Mouse (Mus musculus) embryonic facial prominence, embryonic 12.5 days (tissue): ENCODE results near the gene Ift74. TPM values are rescaled to one million over a fixed set of nuclear protein-coding genes. Genes with fewer than 3 reads are reported as not detected.
"Not testable (repeated sequence)": the region's sequence is repeated elsewhere in the genome, so short reads cannot be mapped to it uniquely, and the experiment has no call there.

ENCODE experiments used
- ATAC-seq: fragments of 200-750 bp; cut with Nextera tagmentation; 2 replicates; pipeline ENCODE4 v1.8.0; 2017; ENCODE audit not compliant: insufficient number of reproducible peaks, insufficient read depth, low FRiP score, low TSS enrichment
- H3K27ac ChIP-seq: fragments of 300-500 bp; sonication (generic); 2 replicates; pipeline ENCODE4 v1.5.1; 2016; ENCODE audit warnings: mild to moderate bottlenecking
- H3K27me3 ChIP-seq: fragments of 300-500 bp; sonication (generic); 2 replicates; pipeline ENCODE4 v1.6.1; 2016; ENCODE audit warnings: mild to moderate bottlenecking, moderate library complexity
- H3K36me3 ChIP-seq: fragments of 300-500 bp; sonication (generic); 2 replicates; pipeline ENCODE4 v1.6.1; 2016; ENCODE audit warnings: mild to moderate bottlenecking
- H3K4me1 ChIP-seq: fragments of 300-500 bp; sonication (generic); 2 replicates; pipeline ENCODE4 v1.6.1; 2016
- H3K4me2 ChIP-seq: fragments of 300-500 bp; sonication (generic); replicated peaks from 2 replicates; pipeline ENCODE4 v1.6.1; 2016; ENCODE audit warnings: mild to moderate bottlenecking, moderate library complexity
- H3K4me3 ChIP-seq: fragments of 300-500 bp; sonication (generic); 2 replicates; pipeline ENCODE4 v1.5.1; 2016; ENCODE audit warnings: mild to moderate bottlenecking
- H3K9ac ChIP-seq: fragments of 300-500 bp; sonication (generic); 2 replicates; pipeline ENCODE4 v1.6.1; 2016; ENCODE audit warnings: mild to moderate bottlenecking, moderate library complexity
- H3K9me3 ChIP-seq: fragments of 300-500 bp; sonication (generic); 2 replicates; pipeline ENCODE4 v1.6.1; 2016; ENCODE audit warnings: mild to moderate bottlenecking, moderate library complexity
- WGBS: fragments of 180-500 bp; shearing (Covaris S2); methylation state at CpG from one replicate; pipeline ENCODE4 v1.1.7; 2016; 5-methylcytosine and 5-hydroxymethylcytosine counted together
- polyA plus RNA-seq: library from polyadenylated mRNA; unstranded; fragments of >200 nt; fragmentation: Nextera tagmentation; extraction: Ambion mirVana; gene quantifications from 2 replicates; pipeline ENCODE4 v1.2.1, GENCODE M21; 2016

Ift74 gene
- polyA plus RNA-seq, 1 experiment from 2014 or later, result 50.8 TPM

- Histone ChIP-seq H3K9me3 (no peaks in the 10 kb centered on the region), H3K27ac (0 out of 2 replicates have a peak overlapping the region, but pooled peaks have one; percentile 19), H3K36me3 (peaks cover 9% of the 10 kb centered on the region), H3K4me3 (no peak overlapping the region), H3K4me1 (no peaks in the 10 kb centered on the region), H3K27me3 (no peaks in the 10 kb centered on the region), H3K9ac (no peak overlapping the region), H3K4me2 (no peak overlapping the region)
- WGBS, result 63% methylated on average over 2 of the region's 2 CpGs
- no peak for ATAC-seq
Measured at GRCm38 (mm10) chr4:94620077-94620476, 5.8 kb downstream of the Ift74 start.

DNA sequence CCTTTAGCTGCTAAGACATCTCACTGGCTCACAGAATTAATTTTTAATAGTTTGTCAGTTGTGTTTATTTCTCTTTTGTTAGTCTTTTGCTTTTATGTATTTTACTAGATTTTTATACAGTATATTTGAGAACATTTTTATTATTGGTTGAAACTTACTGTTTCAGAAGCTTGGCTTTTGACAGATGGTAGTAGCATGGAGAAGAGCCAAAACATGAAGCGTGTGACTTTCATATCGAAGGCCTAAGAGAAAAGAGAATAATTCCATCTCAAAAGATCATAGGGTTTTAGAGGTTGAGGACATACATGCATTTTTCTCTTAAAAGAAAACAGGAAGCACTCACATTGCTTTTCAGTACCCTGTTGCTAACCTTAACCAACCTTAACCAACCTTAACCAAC, 28.9 kb downstream of the Ift74 start:
- H3K4me1 ChIP-seq, result no peaks in the 10 kb centered on the region
- WGBS, result 98% methylated on average over 2 of the region's 2 CpGs
- ATAC-seq, result no peak

DNA sequence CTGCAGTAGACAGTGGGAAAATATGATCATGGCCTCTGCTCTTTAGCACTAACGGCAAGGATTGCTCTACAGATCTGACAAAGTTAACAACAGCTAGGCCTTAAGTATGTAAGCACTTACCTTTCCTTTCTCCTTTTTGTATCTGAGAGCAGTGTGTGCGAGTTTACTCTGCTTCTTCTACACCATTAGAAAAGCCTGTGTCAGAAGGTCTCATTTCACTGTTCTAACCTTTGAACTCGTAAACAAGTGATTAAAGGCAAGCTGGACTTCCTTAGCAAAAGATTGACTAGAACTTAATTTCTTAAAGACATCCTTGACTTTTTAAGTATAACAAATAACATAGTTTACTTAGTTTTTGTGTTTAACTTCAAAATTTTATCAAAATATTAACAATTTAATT, 35.6 kb downstream of the Ift74 start, which contains the start of gene Lrrc19:
Gene Lrrc19, minus strand, starts transcription at position 225 of the 400 bp plus-strand sequence.
- H3K27ac ChIP-seq, result no peak within 1 kb of the TSS
- no peak within 1 kb of the TSS for H3K9ac ChIP-seq
- ATAC-seq, result no peak
- no peaks in the 10 kb centered on the region for H3K4me1 ChIP-seq
- no peaks in the 10 kb centered on the region for H3K9me3 ChIP-seq
- no peak within 1 kb of the TSS for H3K4me2 ChIP-seq
- WGBS, result 83% methylated on average over 3 of the region's 3 CpGs
- peaks cover 5% of the 10 kb centered on the region for H3K36me3 ChIP-seq
- H3K4me3 ChIP-seq, result no peak within 1 kb of the TSS
- no peaks in the 10 kb centered on the region for H3K27me3 ChIP-seq

More for the DNA sequence above, 28.9 kb downstream of the Ift74 start:
- Histone ChIP-seq H3K4me2 (no peak overlapping the region), H3K4me3 (no peak overlapping the region), H3K9me3 (no peaks in the 10 kb centered on the region), H3K9ac (no peak overlapping the region), H3K36me3 (no peaks in the 10 kb centered on the region; the same call in 1 of the 2 replicates), H3K27ac (no peak overlapping the region), H3K27me3 (no peaks in the 10 kb centered on the region)

DNA sequence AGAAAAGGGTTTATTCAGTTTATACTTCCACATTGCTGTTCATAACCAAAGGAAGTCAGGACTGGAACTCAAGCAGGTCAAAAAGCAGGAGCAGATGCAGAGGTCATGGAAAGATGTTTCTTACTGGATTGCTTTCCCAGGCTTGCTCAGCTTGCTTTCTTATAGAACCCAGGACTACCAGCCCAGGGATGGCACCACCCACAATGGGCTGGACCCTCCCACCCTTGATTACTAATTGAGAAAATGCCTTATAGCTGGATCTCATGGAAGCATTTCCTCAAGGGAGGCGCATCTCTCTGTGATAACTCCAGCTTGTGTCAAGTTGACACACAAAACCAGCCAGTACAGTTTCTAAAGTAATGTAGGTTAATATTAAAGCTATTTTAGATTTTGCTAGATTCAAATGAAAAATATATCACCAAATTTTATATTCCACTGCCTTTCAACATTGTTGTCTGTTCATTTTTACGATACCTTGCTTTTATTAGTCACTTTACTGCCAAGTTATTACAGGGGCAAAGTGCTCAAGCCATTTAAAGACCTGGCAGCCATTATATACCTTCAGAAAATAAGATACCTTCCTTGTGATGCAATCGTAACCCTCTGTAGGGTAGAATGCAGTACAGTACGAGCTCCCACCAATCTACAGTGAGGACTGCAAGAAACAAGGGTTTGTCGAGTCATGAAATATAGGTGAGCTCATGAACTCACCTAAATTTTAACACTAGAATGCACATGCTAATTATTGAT, 36.3 kb downstream of the Ift74 start:
- not testable (repeated sequence) for H3K9me3 ChIP-seq, H3K9ac ChIP-seq, H3K4me3 ChIP-seq, ATAC-seq, H3K4me1 ChIP-seq, H3K27me3 ChIP-seq, H3K27ac ChIP-seq, H3K4me2 ChIP-seq
- 92% methylated on average over 5 of the region's 5 CpGs for WGBS
- H3K36me3 ChIP-seq, result peaks cover 12% of the 10 kb centered on the region

- Histone ChIP-seq H3K9ac (no peak overlapping the region), H3K36me3 (no peaks in the 10 kb centered on the region), H3K4me3 (no peak overlapping the region), H3K9me3 (no peaks in the 10 kb centered on the region), H3K4me1 (no peaks in the 10 kb centered on the region), H3K4me2 (no peak overlapping the region), H3K27ac (no peak overlapping the region), H3K27me3 (no peaks in the 10 kb centered on the region)
- ATAC-seq, result no peak
- WGBS, result 35% methylated on average over 1 of the region's 1 CpGs
Measured at GRCm38 (mm10) chr4:94669718-94670117, 55.4 kb downstream of the Ift74 start.

DNA sequence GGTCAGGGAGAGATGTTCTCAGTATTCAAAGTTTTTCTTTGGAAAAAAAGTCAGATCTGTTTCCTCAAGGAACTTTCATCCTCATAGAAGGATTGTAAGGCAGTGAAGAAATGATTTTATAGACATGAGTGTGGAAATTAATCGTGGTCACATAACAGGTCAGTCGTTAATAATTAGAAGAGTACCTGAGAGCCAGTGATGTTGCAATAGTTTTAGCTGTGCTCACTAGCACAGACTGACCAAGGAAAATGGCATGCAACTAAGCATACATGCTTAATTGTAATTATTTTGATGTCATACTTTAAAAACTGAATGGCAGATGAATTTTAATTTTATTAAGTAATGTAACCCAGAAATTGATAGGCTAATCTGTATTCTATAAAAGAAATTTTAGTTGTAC, 66.4 kb downstream of the Ift74 start:
- WGBS, result 89% methylated on average over 2 of the region's 2 CpGs
- H3K36me3 ChIP-seq, result peaks cover 14% of the 10 kb centered on the region; the same call in 1 of the 2 replicates
- H3K9me3 ChIP-seq, result no peaks in the 10 kb centered on the region
- no peak overlapping the region for H3K4me3 ChIP-seq
- H3K9ac ChIP-seq, result no peak overlapping the region
- no peaks in the 10 kb centered on the region for H3K27me3 ChIP-seq
- H3K27ac ChIP-seq, result no peak overlapping the region
- H3K4me2 ChIP-seq, result no peak overlapping the region
- ATAC-seq, result no peak
- no peaks in the 10 kb centered on the region for H3K4me1 ChIP-seq

DNA sequence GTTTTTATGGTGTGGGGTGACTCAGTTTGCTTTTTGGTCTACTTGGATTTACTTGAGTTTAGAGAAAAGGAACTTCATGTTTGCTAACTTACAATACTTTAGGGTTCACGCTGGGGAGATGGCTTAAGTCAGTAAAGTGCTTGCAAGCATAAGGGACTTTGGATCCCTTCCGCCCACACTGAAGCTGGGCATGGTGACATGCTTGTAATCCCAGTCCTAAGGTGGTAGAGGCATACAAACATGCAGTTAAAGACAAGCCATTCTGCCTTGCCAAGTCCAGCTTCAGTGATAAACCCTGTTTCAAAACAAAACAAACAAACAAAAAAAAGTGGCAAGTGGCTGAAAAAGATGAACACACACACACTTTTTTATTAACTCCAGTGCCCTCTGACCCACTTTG, 66.9 kb downstream of the Ift74 start:
- no peak overlapping the region for H3K4me3 ChIP-seq
- ATAC-seq, result no peak
- peaks cover 14% of the 10 kb centered on the region; the same call in 1 of the 2 replicates for H3K36me3 ChIP-seq
- no peak overlapping the region for H3K9ac ChIP-seq
- no peak overlapping the region for H3K4me2 ChIP-seq
- 88% methylated on average over 2 of the region's 2 CpGs for WGBS
- no peak overlapping the region for H3K27ac ChIP-seq
- no peaks in the 10 kb centered on the region for H3K27me3 ChIP-seq
- no peaks in the 10 kb centered on the region for H3K4me1 ChIP-seq
- H3K9me3 ChIP-seq, result no peaks in the 10 kb centered on the region

DNA sequence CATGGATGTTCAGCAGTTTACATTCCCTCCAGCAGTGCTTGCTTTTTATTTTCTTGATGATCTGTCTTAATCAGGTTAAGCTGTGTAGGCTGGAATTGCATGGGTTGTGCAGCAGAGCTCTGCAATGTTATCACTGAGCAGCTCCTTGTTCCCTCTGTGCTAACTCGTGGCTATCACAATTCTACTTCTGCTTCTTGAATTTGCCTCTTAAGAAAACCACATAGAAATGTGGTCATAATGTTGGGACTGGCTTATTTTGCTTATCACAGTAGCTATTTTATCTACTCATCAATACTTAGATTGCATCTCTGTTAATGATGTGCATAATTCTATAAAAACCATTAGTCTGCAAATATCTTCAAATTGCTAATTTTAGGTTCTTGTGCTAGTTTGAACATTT, 67.7 kb downstream of the Ift74 start:
- ATAC-seq, result no peak
- no peak overlapping the region for H3K9ac ChIP-seq
- WGBS, result 67% methylated on average over 1 of the region's 1 CpGs
- no peaks in the 10 kb centered on the region for H3K4me1 ChIP-seq
- no peak overlapping the region for H3K27ac ChIP-seq
- H3K27me3 ChIP-seq, result no peaks in the 10 kb centered on the region
- no peak overlapping the region for H3K4me3 ChIP-seq
- no peak overlapping the region for H3K4me2 ChIP-seq
- H3K36me3 ChIP-seq, result peaks cover 14% of the 10 kb centered on the region; the same call in 1 of the 2 replicates
- no peaks in the 10 kb centered on the region for H3K9me3 ChIP-seq

DNA sequence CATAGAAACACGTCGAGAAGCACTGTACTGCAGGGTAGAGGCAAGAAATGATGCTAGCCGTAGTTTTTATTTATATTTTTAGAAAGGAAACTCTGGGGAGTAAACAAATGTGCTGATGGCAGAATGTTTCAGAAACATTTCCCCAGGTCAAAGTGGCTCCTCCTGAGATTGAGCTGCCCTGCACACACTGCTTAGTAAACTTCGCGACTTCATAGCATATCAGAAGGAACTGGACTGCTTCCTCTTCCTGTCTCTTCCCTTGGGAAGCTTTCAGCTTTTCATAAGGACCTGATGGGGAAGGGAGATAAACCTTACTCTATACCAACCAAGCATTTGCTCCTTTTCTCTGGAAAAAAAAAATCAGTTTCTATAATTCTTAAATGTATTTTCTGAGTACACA, 69.0 kb downstream of the Ift74 start:
- peaks cover 19% of the 10 kb centered on the region for H3K36me3 ChIP-seq

GRCm38 (mm10) chr4:94689804-94690203, 75.5 kb downstream of the Ift74 start:
- H3K9ac ChIP-seq, H3K4me3 ChIP-seq, ATAC-seq, H3K9me3 ChIP-seq, H3K4me2 ChIP-seq, H3K27me3 ChIP-seq, H3K27ac ChIP-seq, H3K4me1 ChIP-seq: not testable (repeated sequence)
- WGBS, result 93% methylated on average over 2 of the region's 2 CpGs
- H3K36me3 ChIP-seq, result peaks cover 14% of the 10 kb centered on the region

More for the DNA sequence above, 69.0 kb downstream of the Ift74 start:
- Histone ChIP-seq H3K9me3 (no peaks in the 10 kb centered on the region), H3K4me2 (no peak overlapping the region), H3K4me1 (no peaks in the 10 kb centered on the region), H3K9ac (no peak overlapping the region), H3K27me3 (no peaks in the 10 kb centered on the region), H3K27ac (no peak overlapping the region), H3K4me3 (no peak overlapping the region)
- no peak for ATAC-seq
- 83% methylated on average over 5 of the region's 5 CpGs for WGBS

- no peaks in the 10 kb centered on the region for H3K9me3 ChIP-seq
- H3K9ac ChIP-seq, result no peak overlapping the region
- H3K36me3 ChIP-seq, result peaks cover 16% of the 10 kb centered on the region
- H3K27me3 ChIP-seq, result no peaks in the 10 kb centered on the region
- no peak for ATAC-seq
- no peak overlapping the region for H3K27ac ChIP-seq
- H3K4me3 ChIP-seq, result no peak overlapping the region
- WGBS, result 86% methylated on average over 4 of the region's 4 CpGs
- no peaks in the 10 kb centered on the region for H3K4me1 ChIP-seq
- H3K4me2 ChIP-seq, result no peak overlapping the region
Measured at GRCm38 (mm10) chr4:94691078-94691477, 76.8 kb downstream of the Ift74 start.

GRCm38 (mm10) chr4:94692175-94692574, 77.9 kb downstream of the Ift74 start:
- Histone ChIP-seq H3K27ac (no peak overlapping the region), H3K4me2 (no peak overlapping the region), H3K36me3 (peaks cover 16% of the 10 kb centered on the region), H3K4me1 (no peaks in the 10 kb centered on the region), H3K9ac (no peak overlapping the region), H3K27me3 (no peaks in the 10 kb centered on the region), H3K9me3 (no peaks in the 10 kb centered on the region), H3K4me3 (no peak overlapping the region)
- no peak for ATAC-seq
- WGBS, result 84% methylated on average over 2 of the region's 2 CpGs
